Mouse (Mus musculus): ENCODE measurements around the gene Gpx4.

DNA sequence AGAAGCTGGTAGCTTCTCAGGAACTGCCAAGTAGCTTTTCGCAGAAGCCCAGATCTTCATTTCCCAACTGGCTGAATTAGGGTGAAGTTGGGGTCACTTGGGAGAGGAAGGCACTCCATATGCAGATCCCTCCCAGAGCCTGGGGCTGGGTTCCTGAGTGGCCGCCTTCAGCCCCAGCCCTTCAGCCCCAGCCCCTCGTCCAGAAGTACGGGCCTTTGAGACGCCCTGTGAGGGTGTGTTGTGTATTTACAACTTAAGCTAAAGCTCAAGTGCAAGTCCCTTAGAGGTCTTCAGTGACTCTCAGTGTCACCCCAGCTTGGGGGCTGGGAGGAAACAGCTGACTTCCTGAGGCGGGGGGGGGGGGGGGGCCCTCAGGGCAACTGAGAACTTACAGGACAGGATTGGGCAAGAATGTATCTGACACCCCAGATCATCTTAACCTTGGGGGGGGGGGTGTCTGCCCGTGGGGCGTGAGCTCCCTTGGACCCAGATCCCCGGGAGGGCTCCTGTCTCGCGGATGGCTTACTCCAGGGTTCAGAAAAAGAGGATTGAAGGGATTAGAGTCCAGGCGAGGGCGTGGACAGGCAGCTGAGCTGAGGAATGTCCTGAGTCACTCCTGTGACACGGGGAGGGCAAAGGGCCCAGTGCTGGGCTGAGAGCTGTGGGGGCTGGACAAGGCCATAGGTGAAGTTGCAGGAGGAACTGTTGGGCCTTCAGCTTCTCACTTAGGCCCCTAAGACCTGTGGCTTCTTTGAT is 4.8 kb downstream of the Gpx4 start:
- no peak for TF ChIP-seq CTCF (IDR thresholded peaks at IDR 0.05; ENCODE audit: extremely low read depth, insufficient read depth, low read length)
- no peak for TF ChIP-seq POLR2A (IDR thresholded peaks at IDR 0.05; ENCODE audit: extremely low read depth, insufficient read depth, low read length)

Data from cortical plate, adult 2 months (tissue).